Mouse (Mus musculus) retina, postnatal 7 days (tissue): ENCODE results near the gene Ugcg.

Source experiments
- DNase-seq: peaks from one replicate; pipeline ENCODE4 v3.0.0-alpha.2; 2012; ENCODE audit warnings: low read depth, low spot score

Gene Ugcg

DNA sequence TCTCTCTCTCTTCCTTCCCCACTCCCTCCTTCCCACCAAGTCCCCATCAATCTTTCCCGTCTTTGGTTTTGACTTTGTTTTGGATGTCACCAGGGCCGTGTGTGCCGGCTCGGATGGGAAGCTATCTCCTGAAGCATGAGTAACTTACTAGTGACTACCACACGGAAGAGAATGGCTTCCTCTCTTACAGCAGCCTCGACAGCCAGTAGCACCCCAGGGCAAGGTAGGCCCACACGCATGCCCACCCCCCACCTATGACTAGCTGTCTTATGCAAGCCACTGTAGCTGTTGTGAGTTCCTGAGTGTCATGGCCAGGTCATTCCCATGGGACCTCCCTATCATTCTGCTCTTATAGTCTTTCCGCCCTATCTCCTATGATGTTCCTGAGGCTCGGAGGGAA is 38.0 kb downstream of the Ugcg start:
- DNase-seq = no peak

DNA sequence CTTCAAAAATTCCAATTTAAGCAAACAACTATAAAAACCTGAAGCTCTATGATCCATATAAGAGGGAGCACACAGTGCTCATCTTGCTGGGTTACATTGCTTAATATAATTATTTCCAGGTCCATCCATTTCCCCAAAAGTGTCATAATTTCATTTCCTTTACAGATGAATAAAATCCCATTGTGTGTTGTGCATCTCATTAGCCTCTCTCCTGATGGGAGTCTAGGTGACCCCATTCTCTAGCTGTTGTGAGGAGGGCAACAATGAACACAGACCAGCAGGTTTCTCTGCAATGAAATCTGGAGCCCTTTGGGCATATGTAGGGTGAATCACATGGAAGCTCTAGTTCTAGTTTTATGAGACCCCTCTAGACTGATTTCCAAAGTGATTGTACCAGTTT is 39.9 kb downstream of the Ugcg start:
- DNase-seq = no peak

DNA sequence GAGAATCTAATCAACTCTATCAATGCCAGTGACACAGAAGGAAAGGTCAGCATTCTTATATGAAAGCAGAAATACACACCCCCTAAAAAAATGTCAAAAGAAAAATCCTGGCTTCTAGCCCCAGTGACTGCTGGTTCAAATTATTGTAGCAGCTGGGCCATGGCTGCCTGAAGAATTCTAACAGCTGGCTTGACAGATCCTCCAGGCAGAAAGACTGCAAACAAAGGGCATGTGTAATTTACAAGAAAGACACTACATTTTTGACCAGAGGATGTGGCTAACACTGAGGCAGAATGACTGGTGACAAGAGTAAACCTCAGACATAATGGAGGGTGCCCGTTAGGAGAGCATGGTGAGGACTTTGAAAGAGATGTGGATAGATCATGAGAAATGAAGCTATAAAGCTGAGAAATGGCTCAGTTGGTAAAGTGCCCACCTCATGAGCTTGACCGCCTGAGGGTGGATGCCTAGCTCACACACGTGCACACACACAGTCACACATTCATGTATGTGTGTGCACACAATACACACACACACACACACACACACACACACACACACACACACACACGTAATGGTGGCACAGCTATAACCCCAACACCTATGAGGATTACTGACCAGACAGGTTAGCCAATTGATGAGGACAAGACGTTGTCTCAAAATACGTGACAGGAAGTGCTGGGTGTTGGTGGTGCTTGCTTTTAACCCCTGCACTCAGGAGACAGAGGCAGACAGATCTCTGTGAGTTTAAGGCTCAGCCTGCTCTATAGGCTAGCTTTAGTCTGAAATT is 42.4 kb downstream of the Ugcg start:
- no peak for DNase-seq

DNA sequence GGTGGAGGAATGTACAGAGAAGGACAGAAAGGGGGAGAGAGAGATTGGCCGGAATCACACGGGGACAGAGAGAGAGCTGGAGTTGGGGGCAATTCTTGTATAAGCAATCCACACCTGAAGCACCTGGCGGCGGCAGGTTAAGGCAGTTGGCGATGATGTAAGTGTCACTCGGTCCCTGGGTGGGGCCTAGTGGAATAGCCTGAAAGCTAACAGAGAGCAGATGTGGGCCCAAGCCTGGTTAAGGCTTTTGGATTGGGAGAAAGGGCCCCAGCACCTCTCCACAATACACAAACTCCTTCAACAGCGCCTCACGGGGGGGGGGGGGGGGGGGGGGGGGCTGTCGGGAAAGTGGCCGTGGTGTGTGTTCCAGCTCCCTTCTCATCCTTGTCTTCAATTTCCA is 45.0 kb downstream of the Ugcg start:
- no peak for DNase-seq

DNA sequence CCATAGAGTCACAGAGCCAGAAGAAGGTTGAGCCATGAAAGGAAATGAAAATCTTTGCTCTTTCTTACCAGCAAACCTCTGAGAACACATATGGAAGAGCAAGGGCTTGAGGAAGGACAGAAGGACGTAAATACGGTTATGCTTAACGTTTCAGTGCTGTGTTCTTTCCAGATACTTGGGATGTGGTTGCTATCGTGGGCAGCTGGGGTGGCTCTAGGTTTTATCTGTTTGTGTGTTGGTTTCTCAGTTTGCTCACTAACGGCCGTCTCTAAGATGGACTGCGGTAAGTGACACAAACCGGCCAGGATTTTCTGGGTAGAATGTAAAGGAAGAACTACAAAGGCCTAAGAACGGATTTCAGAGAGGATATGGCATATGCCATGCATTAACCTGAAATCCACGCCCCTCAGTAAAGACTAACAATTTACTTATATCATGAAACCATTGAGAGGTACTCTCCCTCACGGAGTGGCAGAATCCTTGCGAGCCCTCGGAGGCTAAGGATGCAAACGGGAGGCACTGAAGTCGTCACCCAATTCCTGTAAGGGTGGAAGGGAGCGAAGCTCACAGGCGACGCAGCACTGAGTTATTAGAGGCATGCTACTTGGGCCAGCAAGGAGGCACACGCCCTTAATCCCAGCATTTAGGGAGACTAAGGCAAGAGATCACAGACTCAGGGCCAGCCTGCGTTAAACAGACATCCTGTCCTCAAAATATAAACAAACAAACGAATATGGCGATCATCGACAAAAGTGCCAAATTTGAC is 45.6 kb downstream of the Ugcg start:
- DNase-seq = no peak

DNA sequence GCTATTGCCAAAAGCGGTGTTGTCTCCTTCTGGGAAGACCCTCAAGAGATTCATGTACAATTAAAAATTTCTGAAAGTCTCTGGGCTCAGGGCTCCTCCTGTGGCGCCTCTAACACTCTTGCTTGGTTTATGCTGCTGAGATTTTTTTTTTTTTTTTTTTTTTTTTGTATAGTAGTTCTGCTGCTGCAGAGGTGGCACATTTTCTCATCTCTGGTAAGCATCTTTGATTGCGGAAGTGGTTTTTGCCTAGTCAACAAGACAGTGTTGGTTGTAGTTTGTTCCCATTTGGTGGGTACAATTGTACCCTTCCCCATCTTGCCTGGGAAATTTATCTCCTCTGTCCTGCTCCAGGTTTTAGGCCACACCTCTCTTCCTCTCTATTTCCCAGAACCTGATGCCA is 47.3 kb downstream of the Ugcg start:
- DNase-seq = no peak

DNA sequence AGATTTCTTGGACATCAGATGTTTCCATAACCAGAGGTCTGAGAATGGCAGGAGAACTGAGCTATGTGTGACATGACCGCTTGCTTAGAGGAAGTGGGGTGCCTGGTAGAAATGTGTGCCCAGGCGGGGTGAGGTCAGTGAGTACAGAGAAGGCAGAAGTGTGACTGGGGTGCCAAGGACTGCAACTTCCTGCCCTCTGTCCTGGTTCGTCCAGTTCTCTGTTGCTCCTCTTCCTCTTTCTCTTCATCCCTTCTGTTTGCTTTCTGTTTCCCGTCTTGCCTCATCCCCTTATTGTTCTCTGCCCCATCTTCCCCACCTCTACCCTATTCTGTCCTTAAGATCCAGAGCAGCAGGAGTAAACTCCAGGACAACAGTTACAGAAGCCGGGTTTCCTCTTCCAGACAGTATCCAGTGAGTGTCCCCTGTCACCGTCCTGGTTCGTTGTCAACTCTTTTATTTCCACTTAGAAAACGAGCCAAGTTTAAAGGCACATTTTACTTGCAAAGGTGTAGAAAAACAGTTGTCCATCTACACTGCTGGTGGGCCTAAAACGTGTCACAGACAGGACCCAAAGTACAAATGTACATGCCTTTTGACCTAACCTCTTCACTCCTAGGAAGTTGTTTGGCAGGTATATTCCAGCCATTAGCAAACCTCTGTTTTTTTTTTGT is 49.7 kb downstream of the Ugcg start:
- no peak for DNase-seq

DNA sequence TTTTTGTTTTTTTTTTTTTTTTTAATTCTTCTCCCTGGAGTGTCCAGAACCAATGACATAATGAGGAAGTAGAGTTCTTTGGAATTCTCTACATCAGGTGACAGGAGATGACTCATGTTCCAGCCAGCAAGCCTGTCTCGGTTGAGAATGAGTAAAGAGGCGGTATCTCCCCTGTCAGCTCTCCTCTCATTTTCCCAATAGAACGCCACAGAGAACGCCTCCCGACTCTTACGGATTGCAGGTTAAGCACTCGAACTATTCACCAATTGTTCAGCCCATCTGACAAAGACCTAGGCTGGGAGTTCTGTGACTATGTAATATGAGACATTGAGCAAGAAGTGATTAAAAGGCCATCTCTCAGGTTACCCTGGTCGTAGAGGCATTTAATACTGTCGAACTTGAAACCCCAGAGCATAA is 50.3 kb downstream of the Ugcg start:
- no peak for DNase-seq

DNA sequence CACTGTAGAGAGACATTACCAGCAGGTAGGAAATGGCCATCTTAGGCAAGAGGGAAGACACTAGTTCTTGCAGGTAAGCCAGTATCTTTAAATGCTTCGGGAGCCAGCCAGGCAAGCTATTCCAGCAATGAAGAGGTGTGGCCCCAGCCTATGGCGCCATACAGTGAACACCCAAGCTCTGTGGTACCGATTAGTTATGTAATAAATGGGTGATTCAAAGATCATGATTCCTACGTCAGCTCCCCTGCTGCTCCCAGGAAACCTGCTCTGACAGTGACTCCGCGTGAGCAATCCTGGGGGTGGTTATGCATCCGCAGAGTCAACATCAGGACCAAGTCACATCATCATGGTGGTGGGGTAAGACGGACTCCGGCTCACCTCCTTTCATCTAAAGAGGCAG is 51.1 kb downstream of the Ugcg start:
- no peak for DNase-seq

DNA sequence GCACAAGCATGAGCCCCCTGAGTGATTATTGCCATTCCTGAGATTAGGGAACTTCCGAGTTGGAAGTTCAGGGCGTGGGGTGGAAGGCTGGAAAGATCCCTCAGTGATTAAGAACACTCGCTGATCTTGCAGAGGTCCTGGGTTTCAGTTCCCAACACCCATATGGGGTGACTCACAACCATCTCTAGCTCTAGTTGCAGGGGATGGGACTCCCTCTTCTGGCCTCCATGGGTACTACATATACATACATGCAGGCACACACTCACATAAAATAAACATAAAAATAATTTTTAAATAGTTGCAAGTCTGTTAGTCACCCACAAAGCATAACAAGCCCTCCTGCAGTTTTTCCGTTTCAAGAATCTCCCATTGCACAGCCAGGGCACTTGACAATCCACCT is 52.0 kb downstream of the Ugcg start:
- DNase-seq = no peak

DNA sequence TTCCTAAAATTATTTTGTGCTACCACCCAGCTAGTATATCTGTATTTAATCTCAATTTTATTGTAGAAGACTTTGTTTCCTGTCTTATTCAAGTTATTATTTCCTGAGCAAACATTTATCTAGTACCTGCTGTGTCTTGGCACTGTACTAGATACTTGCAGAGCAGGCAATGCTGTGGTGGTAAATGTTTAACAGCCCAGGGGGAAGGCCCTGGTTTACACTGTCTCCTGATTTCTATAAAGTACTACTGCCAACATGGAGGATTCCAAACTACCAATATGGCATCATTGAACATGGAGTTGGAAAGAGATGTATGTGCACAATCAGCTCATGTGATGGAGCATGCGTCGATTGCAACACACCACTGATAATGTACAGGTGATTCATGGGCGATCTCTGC is 53.2 kb downstream of the Ugcg start:
- DNase-seq = no peak

DNA sequence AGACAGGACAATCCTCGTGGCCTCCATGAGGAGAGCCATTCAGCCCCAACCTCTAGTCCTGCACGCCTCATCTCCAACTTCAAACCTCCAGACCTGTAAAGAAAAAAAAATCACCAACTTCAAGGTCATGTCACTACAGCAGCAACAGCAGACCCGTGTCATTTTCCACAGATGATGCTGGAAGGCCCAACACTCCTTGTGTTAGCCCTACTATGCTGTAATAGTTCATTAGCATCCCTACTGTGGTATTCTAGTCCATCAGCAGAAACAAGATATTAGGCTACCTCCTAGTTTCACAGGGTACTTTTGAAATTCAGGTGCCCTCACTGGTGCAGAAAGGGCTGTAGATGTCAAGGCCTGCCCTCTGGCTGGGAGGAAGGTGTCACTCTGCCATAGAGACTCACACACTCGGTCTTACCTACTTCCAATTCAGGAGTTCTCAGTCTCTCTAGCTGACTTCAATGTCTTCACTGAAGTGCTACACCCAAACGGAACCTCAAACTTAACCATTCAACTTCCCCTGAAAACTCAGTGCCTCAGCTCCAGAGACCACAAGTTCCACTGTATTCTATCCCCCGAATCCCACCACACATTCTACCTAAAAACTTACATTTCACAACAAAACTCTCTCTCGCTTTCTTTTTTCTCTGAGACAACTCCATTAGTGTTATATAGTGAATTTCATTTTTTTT is 54.9 kb downstream of the Ugcg start:
- DNase-seq = no peak

DNA sequence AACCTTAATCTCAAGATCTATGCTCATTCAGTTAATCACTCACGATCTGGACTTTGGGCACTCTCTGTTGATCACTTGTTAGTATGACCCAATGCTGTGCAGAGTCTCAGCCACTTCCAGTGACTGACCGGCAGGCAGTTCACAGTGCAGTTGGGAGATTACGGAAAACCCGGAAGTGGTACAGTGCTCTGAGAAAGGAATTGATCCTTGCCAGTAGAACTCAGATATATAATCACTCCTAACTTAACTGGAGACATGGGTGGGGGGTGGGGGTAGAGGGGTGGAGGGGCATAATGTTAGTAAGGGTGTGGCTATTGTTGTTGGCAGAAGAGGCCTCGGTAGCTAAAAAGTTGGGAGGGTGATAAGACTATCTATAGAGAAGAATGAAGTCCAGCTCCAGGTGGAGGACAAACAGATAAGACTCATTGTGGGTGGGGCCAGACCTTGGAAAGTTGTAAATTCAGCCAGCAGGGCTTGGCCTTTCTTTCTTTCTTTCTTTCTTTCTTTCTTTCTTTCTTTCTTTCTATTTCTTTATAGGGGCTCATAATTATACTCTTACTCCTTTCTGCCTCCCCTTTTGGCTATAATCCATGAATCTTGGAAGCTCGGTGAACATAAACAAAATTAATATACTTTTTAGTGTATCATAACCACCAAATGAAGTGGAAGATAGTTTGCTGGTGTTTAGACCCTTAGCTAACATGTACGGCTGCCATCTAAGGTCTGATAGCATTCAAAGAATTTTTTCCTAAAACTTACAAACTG is 55.9 kb downstream of the Ugcg start:
- no peak for DNase-seq

DNA sequence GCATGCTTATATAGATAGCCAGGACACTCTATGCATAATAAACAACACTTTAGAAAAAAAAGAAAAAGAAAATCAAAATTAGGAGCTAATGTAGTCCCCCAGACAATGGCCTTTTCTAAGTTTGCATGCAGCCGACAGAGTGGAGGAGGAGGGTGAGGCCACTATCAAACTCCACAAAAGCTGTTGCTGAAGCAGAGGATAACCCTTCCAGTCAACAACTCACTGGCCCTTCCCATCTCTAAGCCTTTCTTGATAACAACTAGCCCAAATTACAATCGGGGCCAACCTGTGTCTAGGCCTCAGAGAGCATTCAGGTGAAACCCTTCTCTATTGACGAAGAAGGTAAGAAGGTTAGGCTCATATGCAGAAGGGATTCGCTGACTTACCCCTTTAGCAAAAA is 56.7 kb downstream of the Ugcg start:
- DNase-seq = no peak

DNA sequence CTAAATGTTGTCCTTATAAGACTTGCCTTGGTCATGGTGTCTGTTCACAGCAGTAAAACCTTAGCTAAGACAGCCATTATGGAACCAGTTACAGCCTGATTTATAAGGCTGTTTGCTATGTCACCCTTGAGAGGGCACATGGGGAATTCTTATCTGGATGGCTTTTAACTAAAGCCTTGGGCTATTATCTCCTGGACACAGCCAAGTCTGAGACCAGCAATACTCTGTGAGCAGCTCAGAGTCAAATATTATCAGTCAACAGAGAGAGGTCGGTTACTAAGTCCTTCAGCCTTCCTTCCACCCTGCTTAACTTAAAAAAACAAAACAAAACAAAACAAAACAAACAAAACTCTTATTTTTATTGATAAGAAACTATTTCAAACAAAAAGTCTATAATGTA is 58.5 kb downstream of the Ugcg start:
- DNase-seq = no peak

DNA sequence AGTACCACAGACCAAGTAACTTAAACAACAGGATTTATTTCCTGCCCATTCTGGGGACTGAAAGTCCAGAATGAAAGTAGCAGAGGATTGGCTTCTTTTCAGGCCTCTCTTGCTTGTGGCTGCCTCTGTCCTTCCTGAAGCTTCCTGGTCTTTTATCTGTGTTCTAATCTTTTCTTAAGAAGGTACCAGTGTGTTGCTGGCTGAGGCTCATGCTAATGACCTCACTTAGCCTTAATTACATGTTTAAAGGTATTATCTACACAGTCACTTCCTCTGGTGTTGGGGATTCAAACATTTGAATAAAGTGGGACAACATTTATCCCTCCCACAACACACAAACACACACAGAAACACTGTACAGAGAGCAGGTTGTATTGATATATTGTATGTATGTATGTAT is 59.0 kb downstream of the Ugcg start:
- no peak for DNase-seq

DNA sequence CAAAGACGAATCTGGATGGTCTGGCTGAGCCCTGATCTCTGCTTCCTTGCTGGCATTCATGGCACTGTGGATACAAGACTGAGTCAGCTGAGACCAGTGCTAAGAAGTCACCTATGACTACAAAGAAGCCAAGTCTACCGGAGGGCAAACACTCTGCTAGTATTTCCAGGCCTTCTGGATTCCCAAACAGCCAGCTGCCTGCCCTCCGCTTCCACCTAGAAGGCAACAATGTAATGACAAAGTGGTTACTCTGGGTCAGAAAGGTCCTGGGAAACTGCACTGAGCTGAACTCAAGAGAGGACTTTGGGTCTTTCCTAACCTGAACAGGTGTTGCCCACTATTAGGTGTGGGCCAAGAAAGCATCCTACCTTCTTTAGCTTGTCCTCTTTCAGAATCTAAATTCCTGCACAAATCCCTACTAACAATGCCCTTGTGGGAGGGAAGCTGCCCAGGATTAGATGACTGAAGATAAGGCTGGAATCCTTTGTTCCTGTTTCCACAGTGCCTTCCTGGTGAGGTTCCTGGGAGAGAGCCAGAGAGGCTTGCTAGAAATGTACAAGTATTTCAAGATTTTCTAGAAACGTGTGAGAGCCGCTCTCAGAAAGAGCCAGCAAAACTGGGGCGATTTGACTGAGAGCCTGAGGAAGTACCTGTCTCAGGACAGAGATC is 63.5 kb downstream of the Ugcg start:
- DNase-seq = no peak

DNA sequence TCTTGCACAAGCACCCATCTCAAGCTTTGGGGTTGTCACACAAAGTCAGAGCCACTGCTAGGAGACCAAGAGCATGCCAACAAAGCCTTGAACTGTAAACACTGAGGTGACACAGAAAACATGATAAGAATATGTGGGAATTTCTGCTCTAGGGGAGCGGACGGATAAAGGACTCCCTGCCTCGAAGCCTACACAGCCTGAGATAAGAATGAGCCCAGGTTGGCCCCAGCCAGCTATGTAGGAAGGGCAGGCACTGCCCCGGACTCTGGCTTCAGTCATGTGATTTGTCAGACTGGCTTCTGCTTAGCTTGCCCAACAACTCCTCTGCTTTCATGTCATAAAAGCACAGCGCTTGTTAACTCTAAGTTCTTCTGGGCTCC is 64.0 kb downstream of the Ugcg start:
- no peak for DNase-seq

DNA sequence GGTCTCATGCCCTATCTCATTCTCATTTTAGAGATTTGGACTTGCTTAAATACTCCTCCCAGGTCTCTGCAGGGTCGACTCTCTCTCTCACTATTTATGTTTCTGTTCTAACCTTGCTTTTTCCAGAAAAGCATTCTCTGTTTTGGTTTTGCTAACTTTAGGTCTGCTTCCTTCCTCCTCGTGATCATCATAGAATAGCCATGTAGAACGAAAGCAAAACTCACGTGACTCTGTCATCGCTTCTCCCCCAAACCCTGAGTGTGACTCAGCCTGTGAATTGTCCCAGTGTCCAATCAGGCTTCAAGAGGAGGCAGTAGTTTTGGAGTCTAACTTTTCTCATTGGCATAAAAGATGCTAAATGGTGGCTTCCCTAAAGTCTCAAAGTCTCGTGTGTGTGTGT is 65.3 kb downstream of the Ugcg start:
- no peak for DNase-seq

DNA sequence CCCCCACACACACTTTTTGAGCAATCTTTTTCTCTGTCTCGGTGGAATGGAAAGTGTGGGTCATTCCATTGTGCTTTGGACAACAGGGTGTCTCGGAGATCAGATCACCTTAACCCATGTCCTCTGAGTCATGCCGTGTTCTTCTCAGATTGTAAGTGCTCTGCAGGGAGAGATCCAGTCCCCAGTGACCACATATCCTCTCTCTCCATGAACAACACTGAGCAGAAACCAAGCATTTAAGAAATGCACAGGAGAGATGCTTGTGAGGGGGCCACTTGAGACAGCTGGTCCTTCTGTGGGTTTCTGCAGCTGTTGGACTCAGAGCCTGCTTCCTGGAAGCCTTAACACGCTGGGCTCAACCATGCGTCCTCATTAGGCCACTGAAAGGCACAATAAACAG is 66.9 kb downstream of the Ugcg start:
- no peak for DNase-seq

DNA sequence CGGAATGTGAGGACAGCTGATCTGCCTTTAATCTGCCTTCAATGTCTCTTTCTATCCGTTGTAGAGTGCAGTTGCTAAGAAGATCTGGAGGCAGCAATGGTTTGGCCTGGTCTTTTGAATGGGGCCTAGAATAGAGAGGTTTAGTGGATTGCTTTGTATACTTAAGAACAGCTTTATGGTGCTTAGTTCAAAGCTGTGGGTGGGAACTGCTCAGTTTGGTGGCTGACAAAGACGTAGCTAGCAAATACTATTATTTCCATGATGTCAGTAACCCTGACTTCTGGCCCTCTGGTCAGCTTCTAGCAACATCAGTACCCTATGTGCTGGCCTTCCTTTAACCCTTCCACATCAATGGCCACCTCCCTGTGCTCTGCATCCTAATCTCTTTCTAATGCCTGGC is 68.8 kb downstream of the Ugcg start:
- DNase-seq = no peak
